Mouse (Mus musculus) ES-E14 (cell line): ENCODE data around the gene Phc1. TPM values are rescaled to one million over a fixed set of nuclear protein-coding genes. Genes with fewer than 3 reads are reported as not detected.

ENCODE experiments used
- DNase-seq: peaks from one replicate; pipeline ENCODE4 v3.0.0-alpha.2; 2013; ENCODE audit warnings: low read depth, low spot score
- H3K27ac ChIP-seq: 2 replicates; pipeline ENCODE4 v1.5.1; 2012; ENCODE audit warnings: low read depth, mild to moderate bottlenecking, low read length, moderate library complexity, mixed read lengths; ENCODE audit not compliant: poor library complexity, insufficient read depth, severe bottlenecking
- H3K36me3 ChIP-seq: 2 replicates; pipeline ENCODE4 v1.6.1; 2012; ENCODE audit warnings: mild to moderate bottlenecking, low read length, moderate library complexity, mixed read lengths; ENCODE audit not compliant: control insufficient read depth, poor library complexity, insufficient read depth, severe bottlenecking
- H3K4me1 ChIP-seq, 2 experiments: fragments of 150-350 bp in 1 of 2; sonication (generic) in 1 of 2; 2 replicates each; pipeline ENCODE4 v1.6.1; 2012; ENCODE audit warnings: low read length in 2 of 2, mild to moderate bottlenecking in 1 of 2, mixed read lengths in 1 of 2; ENCODE audit not compliant: control insufficient read depth in 2 of 2, insufficient read depth in 2 of 2, poor library complexity in 1 of 2
- H3K4me3 ChIP-seq, 2 experiments: fragments of 150-350 bp in 1 of 2; sonication (generic) in 1 of 2; 2 replicates each; pipeline ENCODE4 v1.5.1; 2012; ENCODE audit warnings: low read length in 2 of 2, low read depth in 1 of 2, mild to moderate bottlenecking in 1 of 2, mixed read lengths in 1 of 2; ENCODE audit not compliant: insufficient read depth in 1 of 2, poor library complexity in 1 of 2, severe bottlenecking in 1 of 2
- H3K9ac ChIP-seq: 2 replicates; pipeline ENCODE4 v1.6.1; 2012; ENCODE audit warnings: low read depth, mild to moderate bottlenecking, low read length, mixed read lengths; ENCODE audit not compliant: poor library complexity, insufficient read depth, severe bottlenecking
- H3K9me3 ChIP-seq: fragments of 150-350 bp; sonication (generic); 2 replicates; pipeline ENCODE4 v1.6.1; 2012; ENCODE audit warnings: low read depth, mild to moderate bottlenecking, low read length; ENCODE audit not compliant: control insufficient read depth, insufficient read depth
- CHD2 ChIP-seq: IDR thresholded peaks from 2 replicates; pipeline ENCODE4 v1.6.1; 2014; ENCODE audit warnings: mild to moderate bottlenecking, low read depth, low read length, inconsistent platforms
- HCFC1 ChIP-seq: IDR thresholded peaks from 2 replicates; pipeline ENCODE4 v1.6.1; 2012; ENCODE audit warnings: low read length, inconsistent platforms, borderline replicate concordance; ENCODE audit not compliant: insufficient read depth
- MAFK ChIP-seq: IDR thresholded peaks from 2 replicates; pipeline ENCODE4 v1.6.1; 2014; ENCODE audit warnings: mild to moderate bottlenecking, low read depth, low read length, inconsistent platforms; ENCODE audit not compliant: insufficient read depth
- ZC3H11A ChIP-seq: IDR thresholded peaks from 2 replicates; pipeline ENCODE4 v1.6.1; 2012; ENCODE audit warnings: low read depth, mild to moderate bottlenecking, inconsistent platforms, low read length, borderline replicate concordance
- ZNF384 ChIP-seq: IDR thresholded peaks from 2 replicates; pipeline ENCODE4 v1.6.1; 2012; ENCODE audit warnings: low read depth, low read length, inconsistent platforms
- in situ Hi-C, 2 experiments: fragments of 600-800 bp; cut with MboI; formaldehyde crosslinking; loops; one replicate each; pipeline ENCODE4 v1.15.1; 2025; ENCODE audit warnings: low sequenced_read_pairs in 2 of 2, inconsistent platforms in 1 of 2; ENCODE audit not compliant: unreplicated experiment in 2 of 2
- total RNA-seq: library from RNA; depleted of rRNA; stranded (reverse); fragments of 300-350 nt; gene quantifications from 2 replicates; pipeline ENCODE4 v1.2.3, GENCODE M21; 2012

Gene Phc1
- total RNA-seq, 1 experiment, result 169 TPM

DNA sequence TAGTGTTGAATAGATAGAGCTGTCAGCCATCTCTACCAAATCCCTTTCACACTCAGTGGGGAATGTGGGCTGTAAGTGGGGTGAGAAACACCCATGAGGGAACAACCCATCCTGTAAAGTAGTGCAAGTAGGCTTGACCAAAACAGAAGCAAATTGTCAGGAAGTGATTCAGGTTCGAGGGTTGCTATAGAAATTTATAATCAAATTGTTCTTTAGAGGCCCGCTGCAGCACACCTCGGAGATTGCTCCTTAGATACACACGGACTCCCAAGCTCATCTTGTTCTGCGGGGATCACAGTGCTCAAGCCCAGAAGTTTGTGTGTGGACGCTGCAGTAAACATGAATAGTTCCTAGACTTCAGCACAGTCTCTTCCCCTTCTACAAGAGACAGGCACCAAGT lies 57.6 kb downstream of the Phc1 start, which contains the start of gene Klrg1:
TSS of gene Klrg1 (minus strand) at position 101 of the 400 bp plus-strand sequence.
- no peaks in the 10 kb centered on the region for H3K36me3 ChIP-seq
- H3K9ac ChIP-seq, result no peak within 1 kb of the TSS
- H3K27ac ChIP-seq, result no peak within 1 kb of the TSS
- no peaks in the 10 kb centered on the region for H3K9me3 ChIP-seq
- no peak for TF ChIP-seq HCFC1
- TF ChIP-seq ZNF384, result no peak
- no peak for TF ChIP-seq ZC3H11A
- no peak for TF ChIP-seq MAFK
- no peak for TF ChIP-seq CHD2
- H3K4me1 ChIP-seq, result no peaks in the 10 kb centered on the region
- DNase-seq, result no peak
- H3K4me3 ChIP-seq, result no peak within 1 kb of the TSS
- in situ Hi-C loops, result no loop called here

DNA sequence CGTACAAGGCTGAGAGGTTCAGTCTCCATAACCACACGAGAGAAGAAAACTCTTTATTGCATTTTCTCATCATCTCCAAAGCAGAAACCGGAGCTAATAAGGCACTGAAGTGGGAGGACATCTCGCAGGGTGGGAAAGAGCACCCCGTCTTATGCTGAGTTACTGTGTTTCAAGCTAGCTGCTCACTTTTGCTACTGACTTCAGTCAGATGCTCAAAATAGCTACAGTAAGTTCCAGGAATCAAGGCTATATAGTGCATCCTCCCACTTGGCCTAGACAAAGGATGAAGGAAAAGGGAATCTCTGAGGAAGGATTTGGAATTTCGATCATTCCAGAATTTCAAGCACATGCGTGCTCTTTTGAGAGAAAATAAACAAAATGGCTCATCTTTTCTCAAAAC lies 63.8 kb downstream of the Phc1 start:
- TF ChIP-seq ZNF384, result no peak
- TF ChIP-seq HCFC1, result no peak
- TF ChIP-seq CHD2, result no peak
- no peak for TF ChIP-seq ZC3H11A
- no peak for TF ChIP-seq MAFK
- in situ Hi-C loops, result no loop called here
- Histone ChIP-seq H3K27ac (no peak overlapping the region), H3K9me3 (no peaks in the 10 kb centered on the region), H3K36me3 (no peaks in the 10 kb centered on the region), H3K4me1 (no peaks in the 10 kb centered on the region), H3K9ac (no peak overlapping the region), H3K4me3 (no peak overlapping the region)
- no peak for DNase-seq

DNA sequence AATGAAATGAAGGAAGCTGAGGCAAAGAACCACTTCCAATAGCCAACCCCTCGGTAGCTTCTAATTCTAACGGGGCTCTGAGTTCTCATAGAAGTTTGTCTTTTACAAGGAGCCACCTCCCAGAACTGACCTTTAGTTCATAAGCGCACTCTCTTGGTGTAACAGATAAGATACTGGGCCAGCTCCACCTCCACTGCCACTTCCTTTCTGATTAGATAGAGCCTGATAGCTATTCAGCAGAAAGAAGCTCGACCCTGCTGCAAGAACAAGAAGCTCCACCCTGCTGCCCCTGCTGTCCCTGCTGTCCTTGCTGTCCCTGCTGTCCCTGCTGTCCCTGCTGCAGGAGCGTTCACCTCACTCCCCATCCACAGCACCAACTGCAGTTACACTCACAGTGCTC lies 65.8 kb downstream of the Phc1 start:
- H3K9me3 ChIP-seq, result no peaks in the 10 kb centered on the region
- H3K36me3 ChIP-seq, result no peaks in the 10 kb centered on the region
- H3K4me1 ChIP-seq, result no peaks in the 10 kb centered on the region
- H3K4me3 ChIP-seq, result no peak overlapping the region
- H3K27ac ChIP-seq, result no peak overlapping the region
- DNase-seq, result no peak
- H3K9ac ChIP-seq, result no peak overlapping the region
- in situ Hi-C loops, result no loop called here
- TF ChIP-seq CHD2 (no peak), ZC3H11A (no peak), MAFK (no peak), ZNF384 (no peak), HCFC1 (no peak)

DNA sequence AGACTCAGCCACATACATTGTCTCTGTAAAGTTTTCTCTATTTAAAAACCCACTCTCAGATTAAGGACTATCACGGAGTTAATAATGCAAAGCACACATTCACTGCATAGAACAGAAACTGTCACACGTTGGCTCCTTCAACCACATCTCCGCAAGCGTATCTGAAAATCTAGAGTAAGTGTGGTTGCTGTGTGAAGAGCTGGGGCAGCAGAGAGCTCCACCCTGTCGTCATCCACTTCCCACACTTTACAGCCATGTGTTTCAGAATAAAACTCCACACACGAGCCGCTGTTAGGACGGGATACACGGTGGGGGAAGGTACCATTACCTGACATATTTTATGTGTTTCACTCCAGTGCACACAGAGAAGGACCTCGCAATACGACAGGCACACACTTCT lies 70.2 kb downstream of the Phc1 start:
- H3K9me3 ChIP-seq, result no peaks in the 10 kb centered on the region
- H3K4me1 ChIP-seq, result no peaks in the 10 kb centered on the region
- no peak overlapping the region for H3K27ac ChIP-seq
- no peak overlapping the region for H3K9ac ChIP-seq
- no peak for DNase-seq
- TF ChIP-seq HCFC1 (no peak), ZC3H11A (no peak), MAFK (no peak), ZNF384 (no peak), CHD2 (no peak)
- H3K36me3 ChIP-seq, result no peaks in the 10 kb centered on the region
- in situ Hi-C loops, result no loop called here
- no peak overlapping the region for H3K4me3 ChIP-seq

DNA sequence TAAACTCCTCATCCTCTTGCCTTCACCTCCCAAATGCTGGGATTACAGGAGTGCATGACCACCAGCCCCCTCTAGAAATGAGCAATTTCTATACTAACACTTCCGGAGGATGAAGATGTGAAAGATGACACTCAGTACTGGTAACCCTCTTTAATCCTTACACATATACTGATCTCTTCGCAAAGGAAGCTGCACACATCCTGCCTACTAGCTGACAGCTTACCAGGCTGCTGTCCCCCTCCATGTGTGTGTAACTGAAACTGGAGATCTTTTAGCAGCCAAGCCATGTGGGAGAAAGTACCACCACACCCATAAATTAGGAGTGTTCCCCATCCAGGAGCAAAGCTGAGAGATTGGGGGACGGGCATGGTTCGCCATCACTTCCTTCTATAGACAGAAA lies 71.2 kb downstream of the Phc1 start:
- H3K4me3 ChIP-seq, result no peak overlapping the region
- TF ChIP-seq MAFK (no peak), ZNF384 (no peak), CHD2 (no peak), ZC3H11A (no peak), HCFC1 (no peak)
- H3K9me3 ChIP-seq, result no peaks in the 10 kb centered on the region
- DNase-seq, result no peak
- no peaks in the 10 kb centered on the region for H3K4me1 ChIP-seq
- no peak overlapping the region for H3K9ac ChIP-seq
- no peak overlapping the region for H3K27ac ChIP-seq
- in situ Hi-C loops, result no loop called here
- H3K36me3 ChIP-seq, result no peaks in the 10 kb centered on the region
